Mouse (Mus musculus): ENCODE results near the gene Atxn7. TPM values are rescaled to one million over a fixed set of nuclear protein-coding genes. Genes with fewer than 3 reads are reported as not detected.

Gene Atxn7
- polyA plus RNA-seq, 1 experiment, result 9.6 TPM

GRCm38 (mm10) chr14:13990741-13991140 lies 29.5 kb downstream of the Atxn7 start:
- Histone ChIP-seq H3K4me1 (ENCODE audit: control insufficient read depth, insufficient read depth, low read length) (no peaks in the 10 kb centered on the region), H3K27ac (ENCODE audit: insufficient read depth, low read length) (no peak overlapping the region), H3K9ac (ENCODE audit: low read depth, poor library complexity, severe bottlenecking) (no peak overlapping the region), H3K36me3 (ENCODE audit: control insufficient read depth, insufficient read depth, low read length, poor library complexity, severe bottlenecking) (no peaks in the 10 kb centered on the region), H3K27me3 (ENCODE audit: control insufficient read depth, insufficient read depth, low read length, poor library complexity, severe bottlenecking) (no peaks in the 10 kb centered on the region), H3K9me3 (replicated peaks; ENCODE audit: control insufficient read depth, insufficient read depth, low read length, poor library complexity, severe bottlenecking) (no peaks in the 10 kb centered on the region), H3K4me3 (ENCODE audit: low read depth, low read length) (no peak overlapping the region)
- TF ChIP-seq EP300 (IDR thresholded peaks at IDR 0.05; ENCODE audit: insufficient read depth, low read depth, low read length), result no peak
- no peak for TF ChIP-seq CTCF (IDR thresholded peaks at IDR 0.05; ENCODE audit: low read depth, low read length)
- TF ChIP-seq POLR2A (IDR thresholded peaks at IDR 0.05; ENCODE audit: insufficient read depth, low read length), result no peak

DNA sequence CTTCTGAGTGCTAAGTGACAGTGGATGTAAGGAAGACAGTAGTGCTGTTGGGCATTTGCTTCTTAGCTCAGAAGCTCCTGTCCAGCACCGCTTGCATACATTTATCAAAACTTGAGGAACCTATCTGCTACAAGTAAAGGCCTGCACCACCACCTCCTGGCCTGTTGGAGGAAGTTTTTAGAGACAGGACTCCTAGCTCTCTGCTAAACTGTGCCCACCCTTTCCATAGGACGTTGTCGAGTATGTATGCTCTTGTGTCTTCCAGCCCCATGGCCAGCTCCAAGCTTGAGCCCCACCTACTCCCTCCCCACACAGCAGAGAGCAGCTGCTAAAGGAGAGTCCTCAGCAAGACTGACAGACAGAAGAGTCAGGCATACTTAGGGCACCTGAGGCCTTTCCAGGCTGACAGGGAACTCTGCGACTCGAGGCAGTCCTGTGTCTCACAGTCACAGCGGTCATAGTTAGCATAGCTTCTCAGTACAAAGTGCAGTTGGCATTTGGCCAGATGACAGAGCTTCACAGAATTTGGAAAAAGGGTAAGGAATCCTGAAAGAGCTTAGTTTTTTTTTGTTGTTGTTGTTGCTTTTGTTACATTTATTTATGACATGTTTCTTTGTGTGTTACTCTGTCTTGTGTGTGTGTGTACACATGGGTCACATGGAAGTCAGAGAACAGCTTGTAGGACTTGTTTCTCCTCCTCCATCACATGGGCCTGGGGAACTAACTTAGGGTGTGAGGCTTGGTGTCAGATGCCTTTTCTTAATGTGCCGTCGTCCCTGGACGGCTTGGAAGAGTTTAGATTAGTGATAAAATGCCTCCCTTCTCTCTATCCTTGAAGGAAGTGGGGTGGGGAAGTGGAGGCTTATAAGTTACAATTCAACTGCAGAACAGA lies 34.2 kb downstream of the Atxn7 start:
- H3K9ac ChIP-seq (ENCODE audit: low read depth, poor library complexity, severe bottlenecking), result no peak overlapping the region
- H3K27ac ChIP-seq (ENCODE audit: insufficient read depth, low read length), result no peak overlapping the region
- H3K9me3 ChIP-seq (replicated peaks; ENCODE audit: control insufficient read depth, insufficient read depth, low read length, poor library complexity, severe bottlenecking), result no peaks in the 10 kb centered on the region
- TF ChIP-seq POLR2A (IDR thresholded peaks at IDR 0.05; ENCODE audit: insufficient read depth, low read length) (no peak), EP300 (IDR thresholded peaks at IDR 0.05; ENCODE audit: insufficient read depth, low read depth, low read length) (no peak), CTCF (IDR thresholded peaks at IDR 0.05; ENCODE audit: low read depth, low read length) (no peak)
- no peaks in the 10 kb centered on the region for H3K27me3 ChIP-seq (ENCODE audit: control insufficient read depth, insufficient read depth, low read length, poor library complexity, severe bottlenecking)
- no peaks in the 10 kb centered on the region for H3K36me3 ChIP-seq (ENCODE audit: control insufficient read depth, insufficient read depth, low read length, poor library complexity, severe bottlenecking)
- no peaks in the 10 kb centered on the region for H3K4me1 ChIP-seq (ENCODE audit: control insufficient read depth, insufficient read depth, low read length)
- H3K4me3 ChIP-seq (ENCODE audit: low read depth, low read length), result no peak overlapping the region

GRCm38 (mm10) chr14:14002771-14003170 lies 41.5 kb downstream of the Atxn7 start:
- H3K36me3 ChIP-seq (ENCODE audit: control insufficient read depth, insufficient read depth, low read length, poor library complexity, severe bottlenecking), result no peaks in the 10 kb centered on the region

GRCm38 (mm10) chr14:14009712-14010111 lies 48.5 kb downstream of the Atxn7 start:
- Histone ChIP-seq H3K27me3 (ENCODE audit: control insufficient read depth, insufficient read depth, low read length, poor library complexity, severe bottlenecking) (no peaks in the 10 kb centered on the region), H3K9me3 (replicated peaks; ENCODE audit: control insufficient read depth, insufficient read depth, low read length, poor library complexity, severe bottlenecking) (no peaks in the 10 kb centered on the region), H3K36me3 (ENCODE audit: control insufficient read depth, insufficient read depth, low read length, poor library complexity, severe bottlenecking) (no peaks in the 10 kb centered on the region), H3K9ac (ENCODE audit: low read depth, poor library complexity, severe bottlenecking) (no peak overlapping the region), H3K4me1 (ENCODE audit: control insufficient read depth, insufficient read depth, low read length) (no peaks in the 10 kb centered on the region), H3K27ac (ENCODE audit: insufficient read depth, low read length) (no peak overlapping the region), H3K4me3 (ENCODE audit: low read depth, low read length) (no peak overlapping the region)
- no peak for TF ChIP-seq POLR2A (IDR thresholded peaks at IDR 0.05; ENCODE audit: insufficient read depth, low read length)
- TF ChIP-seq CTCF (IDR thresholded peaks at IDR 0.05; ENCODE audit: low read depth, low read length), result no peak
- no peak for TF ChIP-seq EP300 (IDR thresholded peaks at IDR 0.05; ENCODE audit: insufficient read depth, low read depth, low read length)

More at GRCm38 (mm10) chr14:14002771-14003170, 41.5 kb downstream of the Atxn7 start:
- TF ChIP-seq CTCF (IDR thresholded peaks at IDR 0.05; ENCODE audit: low read depth, low read length), result no peak
- no peak for TF ChIP-seq POLR2A (IDR thresholded peaks at IDR 0.05; ENCODE audit: insufficient read depth, low read length)
- TF ChIP-seq EP300 (IDR thresholded peaks at IDR 0.05; ENCODE audit: insufficient read depth, low read depth, low read length), result no peak
- Histone ChIP-seq H3K4me1 (ENCODE audit: control insufficient read depth, insufficient read depth, low read length) (no peaks in the 10 kb centered on the region), H3K4me3 (ENCODE audit: low read depth, low read length) (no peak overlapping the region), H3K9me3 (replicated peaks; ENCODE audit: control insufficient read depth, insufficient read depth, low read length, poor library complexity, severe bottlenecking) (no peaks in the 10 kb centered on the region), H3K27me3 (ENCODE audit: control insufficient read depth, insufficient read depth, low read length, poor library complexity, severe bottlenecking) (no peaks in the 10 kb centered on the region), H3K27ac (ENCODE audit: insufficient read depth, low read length) (no peak overlapping the region), H3K9ac (ENCODE audit: low read depth, poor library complexity, severe bottlenecking) (no peak overlapping the region)

DNA sequence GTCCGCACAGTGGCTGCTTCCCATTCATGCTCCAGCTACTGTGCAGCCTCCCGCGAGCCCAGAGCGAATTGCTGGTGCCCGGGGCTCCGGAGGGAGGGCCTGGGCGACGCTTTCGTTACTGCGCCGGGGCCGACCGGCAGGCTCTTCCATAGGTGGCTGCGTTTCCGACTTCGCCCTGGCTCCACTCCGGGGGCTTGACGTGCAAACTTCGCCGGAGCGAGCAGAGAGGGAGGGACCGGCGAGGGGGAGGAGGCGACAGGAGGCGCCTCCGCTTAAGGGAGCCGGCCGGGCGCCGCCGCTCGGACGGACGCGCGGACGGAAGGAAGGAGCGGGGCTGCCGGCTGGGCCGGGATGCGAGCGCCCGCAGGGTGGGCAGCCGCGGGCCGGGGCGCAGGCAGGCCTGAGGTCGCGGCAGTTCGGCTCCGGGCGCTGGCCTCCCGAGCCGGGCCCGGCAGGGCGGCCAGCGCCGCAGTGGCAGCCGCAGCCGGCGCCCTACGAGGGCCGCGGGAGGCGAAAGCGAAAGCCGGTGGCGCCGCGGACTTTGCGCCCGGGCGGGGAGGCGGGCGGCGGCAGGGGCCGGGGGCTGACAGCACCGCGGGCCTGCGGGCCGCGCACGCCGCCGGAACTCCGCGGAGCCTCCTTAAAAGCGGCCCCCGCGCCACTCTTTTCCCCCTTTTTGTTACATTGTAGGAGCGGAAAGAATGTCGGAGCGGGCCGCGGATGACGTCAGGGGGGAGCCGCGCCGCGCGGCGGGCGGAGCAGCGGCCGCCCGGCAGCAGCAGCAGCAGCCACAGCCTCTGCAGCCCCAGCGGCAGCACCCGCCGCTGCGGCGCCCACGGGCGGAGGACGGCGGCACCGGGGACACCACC lies 51.4 kb downstream of the Atxn7 start:
- Histone ChIP-seq H3K36me3 (ENCODE audit: control insufficient read depth, insufficient read depth, low read length, poor library complexity, severe bottlenecking) (no peaks in the 10 kb centered on the region), H3K9ac (ENCODE audit: low read depth, poor library complexity, severe bottlenecking) (peak overlapping the region; percentile 94), H3K4me3 (ENCODE audit: low read depth, low read length) (peak overlapping the region; percentile 76), H3K9me3 (replicated peaks; ENCODE audit: control insufficient read depth, insufficient read depth, low read length, poor library complexity, severe bottlenecking) (no peaks in the 10 kb centered on the region), H3K4me1 (ENCODE audit: control insufficient read depth, insufficient read depth, low read length) (no peaks in the 10 kb centered on the region), H3K27ac (ENCODE audit: insufficient read depth, low read length) (no peak overlapping the region), H3K27me3 (ENCODE audit: control insufficient read depth, insufficient read depth, low read length, poor library complexity, severe bottlenecking) (no peaks in the 10 kb centered on the region)
- TF ChIP-seq POLR2A (IDR thresholded peaks at IDR 0.05; ENCODE audit: insufficient read depth, low read length), result no peak
- no peak for TF ChIP-seq EP300 (IDR thresholded peaks at IDR 0.05; ENCODE audit: insufficient read depth, low read depth, low read length)
- no peak for TF ChIP-seq CTCF (IDR thresholded peaks at IDR 0.05; ENCODE audit: low read depth, low read length)
